Mouse (Mus musculus): ENCODE results near the gene Zbtb41.
A peak's percentile ranks its signal among the peaks of the same experiment; 100 is the strongest.
"Not testable (repeated sequence)": the region's sequence is repeated elsewhere in the genome, so short reads cannot be mapped to it uniquely, and the experiment has no call there.

The Zbtb41 gene

GRCm38 (mm10) chr1:139421875-139422791 lies at the start of gene Zbtb41:
Gene Zbtb41, plus strand, starts transcription at chr1:139422288.
- peak; percentile 92 for DNase-seq (ENCODE audit: extremely low spot score, low spot score)

GRCm38 (mm10) chr1:139375900-139376299 lies 46.2 kb upstream of the Zbtb41 start:
- peak; percentile 35 for DNase-seq (ENCODE audit: extremely low spot score, low spot score)

DNA sequence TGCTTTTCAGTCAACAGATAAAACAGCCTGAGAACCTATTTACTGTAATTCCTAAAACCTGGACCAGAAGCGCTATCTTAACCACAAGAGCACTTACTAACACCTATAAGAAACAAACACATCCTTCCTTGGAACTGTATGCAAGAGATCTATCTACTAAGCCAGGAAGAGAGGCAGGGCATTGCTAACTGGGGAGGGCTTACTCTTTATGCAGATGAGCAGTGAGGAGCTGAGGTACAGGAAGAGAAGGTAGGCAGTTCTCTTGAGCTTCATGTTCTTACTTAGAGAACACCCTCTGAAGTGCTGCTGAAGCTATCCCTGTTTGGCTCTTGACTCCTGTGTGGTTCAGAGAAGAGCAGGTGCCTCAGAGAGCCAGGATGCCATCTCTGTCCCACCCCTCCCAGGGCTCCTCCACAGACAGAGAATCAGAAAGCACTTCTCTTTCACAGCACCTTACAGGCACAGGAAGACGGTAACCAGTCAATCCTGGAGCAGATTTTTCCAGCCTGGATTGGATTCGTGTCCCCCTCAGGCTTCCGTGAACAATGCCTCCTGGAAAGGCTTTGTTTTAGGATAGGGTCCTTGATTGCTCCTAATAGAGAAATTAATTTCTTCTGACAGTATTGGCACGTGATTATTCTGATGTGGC lies 45.3 kb upstream of the Zbtb41 start, which contains the start of gene Crb1:
Gene Crb1 (minus strand): TSS at position 463 of the 649 bp plus-strand sequence.
- DNase-seq (ENCODE audit: extremely low spot score, low spot score) = peak; percentile 32

- DNase-seq (ENCODE audit: extremely low spot score, low spot score) = no peak
Observed at GRCm38 (mm10) chr1:139378861-139379620, 43.0 kb upstream of the Zbtb41 start.

- no peak for DNase-seq (ENCODE audit: extremely low spot score, low spot score)
Observed at GRCm38 (mm10) chr1:139379621-139379984, 42.5 kb upstream of the Zbtb41 start.

DNA sequence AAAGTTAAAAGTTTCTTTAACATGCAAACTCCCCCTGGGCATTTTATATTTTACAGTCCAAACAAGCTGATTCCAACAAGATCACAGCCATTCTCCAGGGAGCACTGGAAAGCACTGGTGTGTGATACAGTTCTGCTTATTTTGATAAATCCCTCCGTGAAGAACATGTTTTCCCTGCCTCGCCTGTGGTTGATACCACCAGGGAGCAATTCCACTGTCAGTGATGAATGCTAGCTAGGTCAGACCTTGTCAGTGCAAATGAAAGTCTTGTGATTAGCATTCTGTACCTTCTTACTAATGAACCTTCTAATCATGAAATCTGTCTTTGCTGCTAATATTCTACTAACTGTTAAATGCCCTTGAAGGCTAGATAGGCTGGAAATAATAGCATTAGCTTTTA lies 30.3 kb upstream of the Zbtb41 start:
- no peak for DNase-seq (ENCODE audit: extremely low spot score, low spot score)

- no peak for DNase-seq (ENCODE audit: extremely low spot score, low spot score)
Observed at GRCm38 (mm10) chr1:139396589-139396988, 25.5 kb upstream of the Zbtb41 start.

DNA sequence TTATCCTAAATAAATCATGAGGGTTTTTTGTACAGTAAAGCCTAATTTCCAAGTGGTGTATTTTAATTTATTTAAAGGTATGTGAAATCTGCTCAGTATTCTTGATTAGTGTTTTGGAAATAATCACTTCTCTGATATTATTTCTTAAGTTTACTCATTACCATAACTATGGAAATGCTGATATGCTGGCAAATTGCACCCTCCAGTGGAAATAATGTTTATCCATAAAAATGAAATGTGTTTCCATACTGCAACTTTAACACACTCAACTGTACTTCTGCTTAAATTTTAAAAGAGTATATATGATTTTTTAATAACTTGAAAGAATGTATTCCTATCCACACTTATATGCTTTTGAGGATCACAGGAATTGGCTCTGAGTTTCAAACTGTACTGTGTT lies 16.3 kb upstream of the Zbtb41 start:
- no peak for DNase-seq (ENCODE audit: extremely low spot score, low spot score)

DNA sequence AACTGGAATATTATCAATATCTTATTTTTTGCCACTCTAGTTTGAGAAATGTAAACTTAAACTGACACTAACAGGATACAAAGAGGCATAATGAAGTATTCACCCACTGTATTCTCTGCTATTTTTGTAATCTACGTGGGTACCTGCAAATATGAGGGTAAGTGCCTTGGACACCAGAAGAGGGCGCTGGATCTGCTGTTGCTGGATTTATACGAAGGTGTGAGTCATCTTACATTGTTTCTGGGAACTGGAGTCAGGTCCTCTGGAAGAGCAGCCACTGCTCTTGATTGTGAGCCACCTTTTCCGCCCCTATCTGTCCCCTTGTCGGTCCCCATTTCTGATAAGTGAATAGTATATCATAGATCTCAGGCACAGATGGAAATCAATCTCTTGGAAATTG lies 14.4 kb upstream of the Zbtb41 start:
- no peak for DNase-seq (ENCODE audit: extremely low spot score, low spot score)

DNA sequence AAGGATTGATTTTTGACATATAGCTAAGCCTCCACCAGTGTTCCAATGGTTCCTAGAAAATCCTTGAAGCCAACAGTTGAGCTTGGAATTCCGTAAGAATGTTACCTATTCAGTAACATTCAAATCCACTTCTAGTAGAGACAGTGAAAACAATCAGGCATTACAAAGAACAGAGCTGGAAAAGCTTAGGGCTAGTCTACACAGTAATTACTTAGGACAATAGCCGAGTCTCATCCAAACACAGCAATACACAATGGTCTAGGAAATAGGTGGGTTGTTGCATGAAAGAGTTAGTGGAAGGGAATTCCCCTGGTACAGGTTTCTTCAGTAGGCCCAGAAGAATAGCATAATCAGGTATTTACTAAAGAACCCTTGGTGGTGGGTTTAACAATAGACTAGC lies 9.7 kb upstream of the Zbtb41 start:
- not testable (repeated sequence) for DNase-seq (ENCODE audit: extremely low spot score, low spot score)

DNA sequence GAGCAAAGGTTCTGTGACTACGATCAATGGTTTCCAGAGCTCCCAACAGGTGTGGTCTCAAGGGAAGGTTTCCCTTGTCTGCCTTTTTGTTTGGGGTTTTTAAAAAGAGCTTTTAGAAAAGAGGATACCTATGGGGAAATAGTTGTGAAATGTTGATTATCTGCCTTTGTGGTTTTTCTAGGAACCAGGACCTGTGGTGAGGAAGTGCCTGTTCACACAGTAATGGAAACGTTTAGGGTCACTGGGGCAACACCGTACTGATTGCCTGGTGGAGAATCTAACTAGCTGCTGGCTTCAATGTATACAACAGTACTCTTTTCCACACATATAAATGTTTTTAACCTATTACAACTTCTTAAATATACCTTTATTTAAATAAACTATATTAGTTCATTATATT lies 8.6 kb upstream of the Zbtb41 start:
- no peak for DNase-seq (ENCODE audit: extremely low spot score, low spot score)

DNA sequence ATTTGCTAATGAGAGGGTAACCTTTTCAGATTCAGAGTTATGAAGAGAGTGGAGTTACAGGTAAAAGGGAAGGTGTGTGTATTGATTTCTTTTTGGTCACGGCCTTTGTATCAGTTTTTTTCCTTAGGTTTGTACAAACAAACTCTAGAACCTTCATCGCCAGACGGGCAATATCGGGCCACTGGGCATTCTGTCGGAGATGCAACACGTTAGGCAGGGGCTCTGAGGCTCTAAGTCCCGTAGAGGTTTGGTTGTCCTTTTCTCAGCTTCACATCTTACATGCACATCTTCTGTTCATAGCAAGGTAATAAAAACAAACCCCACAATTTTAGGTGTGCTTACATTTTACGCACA lies 590 bp upstream of the Zbtb41 start:
- no peak for DNase-seq (ENCODE audit: extremely low spot score, low spot score)

DNA sequence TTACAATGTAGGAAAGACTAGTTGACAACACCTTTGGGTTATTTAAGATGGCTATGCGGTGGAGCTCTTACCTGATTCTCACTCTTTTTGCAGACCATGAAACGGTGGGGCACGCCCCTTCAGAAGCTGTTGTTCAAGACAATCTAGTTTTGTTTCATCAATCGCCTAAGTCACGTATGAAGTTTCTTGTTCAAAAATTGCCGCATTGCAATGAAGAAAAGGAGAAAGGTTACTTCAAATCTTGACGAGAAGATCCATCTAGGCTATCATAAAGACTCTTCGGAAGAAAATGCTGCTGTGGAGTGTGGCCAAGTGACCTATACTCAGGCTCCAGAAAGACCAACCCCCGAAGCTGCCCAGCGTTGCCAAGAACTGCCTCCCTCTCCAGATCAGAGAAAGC lies 853 bp downstream of the Zbtb41 start:
- no peak for DNase-seq (ENCODE audit: extremely low spot score, low spot score)

- no peak for DNase-seq (ENCODE audit: extremely low spot score, low spot score)
Observed at GRCm38 (mm10) chr1:139423931-139424330, 1.8 kb downstream of the Zbtb41 start.

- DNase-seq (ENCODE audit: extremely low spot score, low spot score) = no peak
Observed at GRCm38 (mm10) chr1:139425006-139425405, 2.9 kb downstream of the Zbtb41 start.

GRCm38 (mm10) chr1:139438373-139438772 lies 16.3 kb downstream of the Zbtb41 start:
- DNase-seq (ENCODE audit: extremely low spot score, low spot score) = no peak

- not testable (repeated sequence) for DNase-seq (ENCODE audit: extremely low spot score, low spot score)
Observed at GRCm38 (mm10) chr1:139443103-139443502, 21.0 kb downstream of the Zbtb41 start.

- DNase-seq (ENCODE audit: extremely low spot score, low spot score) = peak; percentile 87
Observed at GRCm38 (mm10) chr1:139454340-139455225, 32.5 kb downstream of the Zbtb41 start, which contains the start of gene Aspm. Gene Aspm, plus strand, starts transcription at chr1:139454772.

GRCm38 (mm10) chr1:139455226-139455869 lies 33.3 kb downstream of the Zbtb41 start:
- DNase-seq (ENCODE audit: extremely low spot score, low spot score) = peak; percentile 56

DNA sequence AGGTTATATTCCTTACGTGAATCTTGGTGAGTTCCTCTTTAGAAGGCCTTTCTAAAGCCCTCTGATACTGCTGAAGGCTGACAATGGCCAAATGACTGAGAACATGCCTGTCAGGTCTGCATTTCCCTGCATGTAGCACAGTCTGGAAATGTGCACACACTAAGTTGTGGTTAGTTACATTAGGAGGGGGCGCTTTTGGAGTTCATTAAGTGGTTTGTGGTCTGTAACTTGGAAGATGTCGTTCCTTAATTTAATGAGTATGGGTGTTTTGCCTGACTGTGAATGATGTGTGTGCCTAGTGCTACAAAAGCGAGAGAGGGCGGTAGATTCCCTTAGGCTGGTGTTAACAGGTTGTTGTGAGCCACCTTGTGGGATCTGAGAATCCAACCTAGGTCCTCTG lies 38.7 kb downstream of the Zbtb41 start:
- no peak for DNase-seq (ENCODE audit: extremely low spot score, low spot score)
